Mouse (Mus musculus): ENCODE data around the gene Sgcb.

- TF ChIP-seq CTCF (IDR thresholded peaks at IDR 0.05) (peak; percentile 68), POLR2A (IDR thresholded peaks at IDR 0.05; ENCODE audit: insufficient read depth, low read depth, low read length) (no peak)
These were observed 5.5 kb downstream of the Sgcb start for GRCm38 (mm10) chr5:73642091-73642490.

Data from heart, adult 2 months (tissue).